Mouse (Mus musculus): Measurements from ENCODE around the gene Gm44805.

Gene Gm44805

GRCm38 (mm10) chr7:19677872-19678271 is 3.4 kb downstream of the Gm44805 start, which contains the start of gene Apoc2:
TSS of gene Apoc2 (minus strand) at chr7:19677941.
- no peak for DNase-seq (ENCODE audit: low spot score in 2 of 2)

DNA sequence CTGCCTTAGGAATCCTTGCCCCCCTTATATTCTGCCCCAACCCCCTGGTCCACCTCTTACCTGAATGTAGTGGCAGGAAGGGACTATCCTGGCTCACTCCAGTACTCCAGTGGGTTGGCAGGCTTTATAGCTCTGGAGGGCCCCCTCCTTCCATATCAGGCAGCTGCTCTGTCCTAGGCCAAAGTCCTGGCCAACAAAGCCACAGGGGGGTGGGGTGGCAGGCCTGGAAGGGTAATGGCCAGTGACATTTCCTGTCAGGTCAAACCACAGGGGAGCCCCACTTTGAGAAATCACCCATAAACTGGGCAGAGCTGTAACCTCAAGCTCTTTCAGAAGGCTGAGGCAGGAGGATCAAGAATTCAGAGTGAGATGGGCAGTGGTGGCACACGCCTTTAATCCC is 4.6 kb downstream of the Gm44805 start:
- no peak for DNase-seq (ENCODE audit: low spot score in 2 of 2)

DNA sequence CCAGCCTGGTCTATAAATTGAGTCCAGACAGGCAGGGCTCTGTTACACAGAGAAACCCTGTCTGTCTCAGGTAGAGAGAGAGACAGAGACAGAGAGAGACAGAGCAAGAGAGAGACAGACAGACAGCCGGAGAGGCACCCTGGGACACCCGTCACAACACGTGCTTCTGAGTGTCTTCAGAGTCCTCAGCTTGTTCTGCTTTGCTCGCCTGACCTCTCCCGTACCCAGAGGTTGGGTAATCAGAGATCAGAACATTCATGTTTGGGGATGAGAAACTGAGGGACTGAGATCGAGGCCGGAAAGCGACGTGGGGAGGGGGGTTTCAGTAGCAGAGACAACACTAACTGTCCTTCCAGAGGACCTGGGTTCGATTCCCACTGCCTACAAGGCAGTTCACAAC is 5.4 kb downstream of the Gm44805 start:
- no peak for DNase-seq (ENCODE audit: low spot score in 2 of 2)

DNA sequence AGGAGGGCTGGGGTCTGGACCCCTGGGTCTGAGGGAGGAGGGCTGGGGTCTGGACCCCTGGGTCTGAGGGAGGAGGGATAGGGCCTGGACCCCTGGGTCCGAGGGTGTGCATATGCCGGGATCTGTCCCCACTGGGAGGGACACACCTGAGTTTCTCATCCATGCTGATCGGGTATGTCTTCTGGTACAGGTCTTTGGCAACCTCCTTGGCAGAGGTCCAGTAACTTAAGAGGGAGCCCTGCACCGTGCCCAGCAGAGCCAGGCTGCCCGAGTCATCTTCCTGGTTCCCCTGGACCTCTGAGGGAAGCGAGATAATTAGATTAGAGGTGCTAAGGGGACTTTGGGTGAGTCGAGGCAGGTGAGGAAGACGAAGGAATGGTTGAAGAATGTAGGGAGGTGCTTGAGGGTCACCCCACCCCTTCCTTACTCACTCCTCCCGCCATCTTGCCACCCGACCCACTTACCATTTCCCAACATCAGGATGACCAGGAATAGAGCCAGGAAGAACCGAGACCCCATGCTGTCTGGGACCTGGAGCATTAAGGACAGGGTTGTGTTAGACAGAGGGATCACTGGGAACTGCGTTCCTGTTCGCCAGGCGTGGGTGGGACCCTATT is 8.0 kb downstream of the Gm44805 start:
- no peak for DNase-seq (ENCODE audit: low spot score in 2 of 2)

DNA sequence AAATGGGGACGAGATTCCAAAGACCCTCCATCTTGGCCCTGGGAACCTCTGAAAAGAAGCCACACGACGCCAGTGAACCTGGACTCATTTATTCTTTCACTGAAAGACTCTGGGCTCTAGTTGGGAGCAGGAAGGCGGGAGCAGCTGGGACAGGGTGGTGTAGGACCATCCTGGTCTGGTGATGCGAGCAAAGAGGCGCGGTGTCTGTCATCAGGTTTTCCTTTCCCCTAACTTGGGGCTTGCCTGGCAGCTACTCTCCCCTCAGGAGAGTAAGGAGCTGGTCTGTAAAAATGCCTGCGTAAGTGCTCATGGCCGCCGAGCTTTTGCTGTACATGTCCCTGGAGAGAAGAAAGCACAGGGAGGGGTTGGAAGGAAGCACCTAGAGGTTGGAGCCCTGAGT is 9.7 kb downstream of the Gm44805 start:
- no peak for DNase-seq (ENCODE audit: low spot score in 2 of 2)

DNA sequence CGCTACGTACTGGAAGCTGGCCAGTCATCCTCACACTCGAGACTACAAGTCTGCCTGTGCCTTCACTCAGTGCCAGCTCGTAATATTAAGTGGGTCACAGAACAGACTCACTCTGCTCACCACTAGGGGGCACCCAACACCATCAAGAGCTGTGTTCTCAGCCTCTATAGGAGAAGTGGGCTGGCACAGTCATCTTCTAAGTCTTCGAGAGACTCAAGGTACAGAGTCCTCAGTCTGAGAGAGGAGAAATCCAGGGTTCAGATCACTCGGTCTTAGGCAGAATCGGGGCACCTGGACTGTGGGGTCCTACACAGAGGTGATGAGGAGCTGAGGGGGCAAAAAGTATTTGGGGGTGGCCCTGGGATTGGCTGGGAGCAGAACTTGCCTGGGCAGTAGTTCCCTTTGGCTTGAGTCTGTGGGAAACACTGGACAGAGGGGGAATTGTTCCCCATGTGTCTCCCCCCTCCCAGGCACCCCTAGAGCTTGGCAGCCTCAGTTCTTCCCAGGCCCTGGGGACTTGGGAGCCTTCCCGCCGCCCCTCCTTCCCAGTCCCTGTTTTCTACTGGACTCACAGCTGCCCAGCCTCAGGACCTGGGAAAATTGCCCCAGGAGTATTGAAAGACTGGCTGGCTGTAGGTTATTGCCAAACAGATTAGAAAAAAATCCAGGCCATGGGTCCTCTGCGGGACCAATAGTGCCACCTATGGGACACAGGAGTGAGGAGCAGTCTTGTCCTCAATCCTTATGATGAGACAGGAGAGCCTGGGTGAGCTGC is 12.1 kb downstream of the Gm44805 start:
- peak; percentile 72 to 84 for DNase-seq (ENCODE audit: low spot score in 2 of 2)

DNA sequence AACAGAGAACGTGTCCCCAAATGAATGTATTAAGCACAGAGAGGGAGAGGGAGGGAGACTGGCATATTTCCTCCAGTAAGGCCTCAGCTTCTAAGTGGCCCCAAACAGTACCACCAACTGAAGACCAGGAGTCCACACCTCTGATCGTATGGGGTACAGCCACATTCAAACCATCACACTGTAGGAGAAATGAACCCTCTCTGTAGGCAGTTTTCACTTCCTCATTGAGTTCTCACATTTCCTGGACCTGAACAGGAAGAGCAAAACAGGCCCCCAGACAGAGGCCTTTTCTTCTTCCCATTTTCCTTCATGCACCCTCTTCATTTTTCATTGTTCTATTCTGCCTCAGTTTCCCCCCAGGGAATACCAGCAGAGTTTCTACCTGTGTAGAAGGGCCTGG is 13.8 kb downstream of the Gm44805 start:
- no peak for DNase-seq (ENCODE audit: low spot score in 2 of 2)

- DNase-seq (ENCODE audit: low spot score in 2 of 2): no peak
These were observed 14.5 kb downstream of the Gm44805 start for GRCm38 (mm10) chr7:19666750-19667149.

GRCm38 (mm10) chr7:19664955-19665841 is 16.0 kb downstream of the Gm44805 start, which contains the start of gene Clptm1:
TSS of gene Clptm1 (minus strand) at chr7:19665033.
- DNase-seq (ENCODE audit: low spot score in 2 of 2): peak; percentile 94 to 96

GRCm38 (mm10) chr7:19664455-19664954 is 16.7 kb downstream of the Gm44805 start:
- peak in 1 of 2 experiments; percentile 11 for DNase-seq (ENCODE audit: low spot score in 2 of 2)

DNA sequence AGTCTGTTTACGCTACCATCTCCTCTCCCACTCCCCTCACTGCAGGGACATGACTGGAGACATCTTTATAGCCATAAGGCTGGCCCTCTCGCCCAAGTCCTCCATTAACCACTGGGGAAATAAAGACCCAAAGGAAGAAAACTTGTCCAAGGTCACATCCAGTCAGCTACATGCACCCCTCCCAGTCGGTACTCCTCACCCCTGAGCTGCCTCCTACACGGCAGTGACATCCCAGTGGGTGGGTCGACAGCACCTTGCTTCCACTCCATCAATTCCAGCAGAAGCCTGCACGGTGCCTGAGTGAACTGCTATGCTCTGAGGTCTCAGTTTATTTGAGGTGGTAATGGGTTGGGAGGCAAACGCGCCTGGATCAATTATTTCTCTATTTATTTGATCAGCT is 17.3 kb downstream of the Gm44805 start:
- DNase-seq (ENCODE audit: low spot score in 2 of 2): peak in 1 of 2 experiments; percentile 12

DNA sequence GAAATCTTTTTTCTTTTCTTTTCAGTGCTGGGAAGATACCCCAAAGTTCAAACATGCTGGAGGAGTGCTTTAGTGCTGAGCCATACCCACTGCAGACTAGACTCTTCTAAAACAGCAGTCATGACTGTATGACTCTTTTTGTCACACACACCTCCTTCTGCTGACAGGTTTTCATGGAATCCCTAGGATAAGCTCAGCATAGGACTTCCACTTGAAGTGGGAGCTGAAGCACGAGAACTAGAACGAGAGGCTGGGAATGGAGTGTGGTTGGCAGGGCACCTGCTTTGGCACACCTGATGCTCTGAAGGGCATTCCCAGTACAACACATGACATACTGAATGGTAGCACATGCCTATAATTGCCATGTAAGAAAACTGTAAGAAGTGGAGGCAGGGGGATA is 28.6 kb downstream of the Gm44805 start:
- DNase-seq (ENCODE audit: low spot score in 2 of 2): no peak

GRCm38 (mm10) chr7:19651063-19651786 is 30.0 kb downstream of the Gm44805 start:
- no peak for DNase-seq (ENCODE audit: low spot score in 2 of 2)

GRCm38 (mm10) chr7:19641223-19641622 is 40.0 kb downstream of the Gm44805 start:
- DNase-seq (ENCODE audit: low spot score in 2 of 2): no peak

DNA sequence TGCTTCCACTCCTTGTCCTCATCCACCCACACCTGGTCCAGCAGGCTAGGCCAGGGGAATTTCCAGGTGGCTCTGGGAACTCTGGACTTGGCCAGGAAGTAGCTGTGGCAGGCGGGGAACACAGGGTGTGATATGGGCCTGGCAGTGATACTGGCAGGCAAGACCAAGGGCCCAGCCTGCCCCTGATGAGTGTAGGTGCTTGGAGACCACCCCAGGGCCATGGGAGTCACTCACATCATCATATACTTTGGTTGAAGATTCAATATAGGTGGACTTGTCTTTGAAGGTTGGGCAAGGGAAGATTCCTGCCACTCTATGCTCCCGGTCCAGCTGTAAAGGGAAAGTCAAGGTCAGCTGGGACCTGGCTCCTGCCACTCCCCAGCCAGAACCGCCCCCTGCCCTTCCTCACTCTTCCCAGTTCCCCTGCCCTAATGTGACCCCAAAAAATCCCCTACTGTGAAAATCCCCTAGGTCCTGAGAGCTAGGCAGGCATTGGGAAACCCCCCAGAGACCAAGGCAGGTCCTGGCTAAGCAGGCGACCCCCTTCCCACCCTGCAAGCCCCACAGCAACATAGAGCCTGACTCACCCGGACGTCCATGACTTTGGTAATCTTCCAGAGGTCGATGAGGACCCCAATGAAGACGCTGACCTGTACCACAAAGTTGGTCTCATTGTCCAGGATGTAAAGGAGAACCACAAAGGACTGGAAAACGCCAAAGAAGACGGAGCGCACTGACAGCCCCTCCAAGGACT is 46.0 kb downstream of the Gm44805 start:
- DNase-seq (ENCODE audit: low spot score in 2 of 2): no peak

DNA sequence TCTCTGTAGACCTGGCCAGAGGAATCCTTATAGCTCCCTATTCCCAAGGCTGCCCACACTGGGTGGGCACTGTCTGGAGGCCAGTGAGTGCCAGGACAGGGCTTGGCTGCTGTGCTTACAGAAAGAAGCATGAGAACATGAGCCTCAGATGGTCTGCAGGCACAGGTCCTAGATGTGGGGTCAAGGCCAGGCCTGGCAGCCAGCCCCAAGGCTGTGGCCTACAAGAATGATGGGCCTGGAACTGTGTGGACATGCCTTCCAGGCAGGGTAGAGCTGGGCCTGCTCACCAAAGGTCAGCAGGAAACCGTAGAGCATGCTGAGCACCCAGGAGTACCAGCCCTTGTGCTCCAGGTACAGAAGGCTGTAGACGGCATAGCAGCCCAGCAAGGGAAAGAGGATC is 46.6 kb downstream of the Gm44805 start:
- DNase-seq (ENCODE audit: low spot score in 2 of 2): no peak

GRCm38 (mm10) chr7:19633855-19634254 is 47.4 kb downstream of the Gm44805 start:
- DNase-seq (ENCODE audit: low spot score in 2 of 2): no peak

DNA sequence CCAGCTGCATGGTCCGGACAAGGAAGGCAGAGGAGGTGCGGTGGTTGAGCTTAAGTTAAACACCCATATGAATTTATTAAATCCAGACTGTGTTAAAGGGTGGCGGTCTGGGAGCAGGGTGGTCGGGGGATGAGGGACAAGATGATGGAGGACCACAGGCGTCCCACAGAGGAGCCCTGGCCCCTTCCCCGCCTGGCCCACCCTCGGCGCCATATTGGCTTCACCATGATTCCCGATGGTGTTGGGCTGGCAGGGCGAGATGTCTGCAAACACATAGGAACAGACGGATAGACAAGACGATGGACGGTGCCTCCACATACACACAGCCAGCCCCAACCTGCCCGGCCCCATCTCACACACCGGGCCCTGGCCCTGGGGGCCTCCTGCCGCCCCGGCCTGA is 48.0 kb downstream of the Gm44805 start:
- no peak for DNase-seq (ENCODE audit: low spot score in 2 of 2)

- DNase-seq (ENCODE audit: low spot score in 2 of 2): no peak
These were observed 48.5 kb downstream of the Gm44805 start for GRCm38 (mm10) chr7:19632720-19633119.

- no peak for DNase-seq (ENCODE audit: low spot score in 2 of 2)
These were observed 48.9 kb downstream of the Gm44805 start for GRCm38 (mm10) chr7:19632275-19632674.

- peak; percentile 75 to 88 for DNase-seq (ENCODE audit: low spot score in 2 of 2)
These were observed 51.9 kb downstream of the Gm44805 start, which contains the start of gene Relb for GRCm38 (mm10) chr7:19629361-19629734. TSS of gene Relb (minus strand) at chr7:19629438.
